Mouse (Mus musculus): ENCODE measurements around the gene Nf1. TPM values are rescaled to one million over a fixed set of nuclear protein-coding genes. Genes with fewer than 3 reads are reported as not detected.

Nf1 gene
- polyA plus RNA-seq, 1 experiment from 2014 or later: 4.9 TPM

GRCm38 (mm10) chr11:79552622-79553021 lies 213.1 kb downstream of the Nf1 start:
- H3K27ac ChIP-seq (ENCODE audit: low read depth, low read length): no peak overlapping the region
- H3K4me2 ChIP-seq: no peak overlapping the region
- DNase-seq (ENCODE audit: low spot score): no peak
- no peak; the same call in 1 of the 2 replicates for ATAC-seq (replicated peaks; ENCODE audit: low FRiP score)
- H3K36me3 ChIP-seq (ENCODE audit: control insufficient read depth, insufficient read depth, low read length): peaks cover 17% of the 10 kb centered on the region
- 20% methylated on average over 1 of the region's 1 CpGs for WGBS
- no peaks in the 10 kb centered on the region for H3K9me3 ChIP-seq (ENCODE audit: control insufficient read depth, low read length)
- H3K4me1 ChIP-seq (replicated peaks; ENCODE audit: control insufficient read depth, insufficient read depth, low read length): no peaks in the 10 kb centered on the region; the same call in 1 of the 2 replicates
- no peaks in the 10 kb centered on the region for H3K27me3 ChIP-seq (replicated peaks; ENCODE audit: control insufficient read depth, insufficient read depth, low read length)
- H3K9ac ChIP-seq (ENCODE audit: low read depth, low read length): no peak overlapping the region
- H3K4me3 ChIP-seq (ENCODE audit: low read depth, low read length): no peak overlapping the region

- H3K4me3 ChIP-seq (ENCODE audit: low read depth, low read length): no peak overlapping the region
- H3K4me2 ChIP-seq: no peak overlapping the region
- no peak overlapping the region for H3K27ac ChIP-seq (ENCODE audit: low read depth, low read length)
- no peaks in the 10 kb centered on the region for H3K27me3 ChIP-seq (replicated peaks; ENCODE audit: control insufficient read depth, insufficient read depth, low read length)
- ATAC-seq (replicated peaks; ENCODE audit: low FRiP score): no peak
- 84% methylated on average over 4 of the region's 4 CpGs for WGBS
- no peak overlapping the region for H3K9ac ChIP-seq (ENCODE audit: low read depth, low read length)
- H3K36me3 ChIP-seq (ENCODE audit: control insufficient read depth, insufficient read depth, low read length): peaks cover 3% of the 10 kb centered on the region
- no peaks in the 10 kb centered on the region for H3K9me3 ChIP-seq (ENCODE audit: control insufficient read depth, low read length)
- no peaks in the 10 kb centered on the region for H3K4me1 ChIP-seq (replicated peaks; ENCODE audit: control insufficient read depth, insufficient read depth, low read length)
- DNase-seq (ENCODE audit: low spot score): no peak
These were observed 221.0 kb downstream of the Nf1 start for GRCm38 (mm10) chr11:79560536-79560935.

- peaks cover 14% of the 10 kb centered on the region for H3K36me3 ChIP-seq (ENCODE audit: control insufficient read depth, insufficient read depth, low read length)
- 92% methylated on average over 7 of the region's 7 CpGs for WGBS
- H3K27ac ChIP-seq (ENCODE audit: low read depth, low read length): no peak overlapping the region
- DNase-seq (ENCODE audit: low spot score) (no peak), ATAC-seq (replicated peaks; ENCODE audit: low FRiP score) (no peak)
- no peak overlapping the region for H3K4me2 ChIP-seq
- no peak overlapping the region for H3K9ac ChIP-seq (ENCODE audit: low read depth, low read length)
- H3K4me1 ChIP-seq (replicated peaks; ENCODE audit: control insufficient read depth, insufficient read depth, low read length): no peaks in the 10 kb centered on the region
- no peaks in the 10 kb centered on the region for H3K27me3 ChIP-seq (replicated peaks; ENCODE audit: control insufficient read depth, insufficient read depth, low read length)
- no peak overlapping the region for H3K4me3 ChIP-seq (ENCODE audit: low read depth, low read length)
- no peaks in the 10 kb centered on the region for H3K9me3 ChIP-seq (ENCODE audit: control insufficient read depth, low read length)
These were observed 224.0 kb downstream of the Nf1 start for GRCm38 (mm10) chr11:79563493-79563892.

- no peaks in the 10 kb centered on the region for H3K4me1 ChIP-seq (replicated peaks; ENCODE audit: control insufficient read depth, insufficient read depth, low read length)
- H3K4me3 ChIP-seq (ENCODE audit: low read depth, low read length): no peak overlapping the region
- no peak for DNase-seq (ENCODE audit: low spot score)
- H3K27me3 ChIP-seq (replicated peaks; ENCODE audit: control insufficient read depth, insufficient read depth, low read length): no peaks in the 10 kb centered on the region
- no peak overlapping the region for H3K4me2 ChIP-seq
- no peak overlapping the region for H3K27ac ChIP-seq (ENCODE audit: low read depth, low read length)
- no peak for ATAC-seq (replicated peaks; ENCODE audit: low FRiP score)
- WGBS: 65% methylated on average over 1 of the region's 1 CpGs
- peaks cover 17% of the 10 kb centered on the region for H3K36me3 ChIP-seq (ENCODE audit: control insufficient read depth, insufficient read depth, low read length)
- H3K9me3 ChIP-seq (ENCODE audit: control insufficient read depth, low read length): no peaks in the 10 kb centered on the region
- no peak overlapping the region for H3K9ac ChIP-seq (ENCODE audit: low read depth, low read length)
These were observed 227.5 kb downstream of the Nf1 start for GRCm38 (mm10) chr11:79566947-79567346.

- 90% methylated on average over 11 of the region's 11 CpGs for WGBS
- no peak for ATAC-seq (replicated peaks; ENCODE audit: low FRiP score)
- H3K27ac ChIP-seq (ENCODE audit: low read depth, low read length): no peak overlapping the region
- no peaks in the 10 kb centered on the region for H3K9me3 ChIP-seq (ENCODE audit: control insufficient read depth, low read length)
- H3K4me2 ChIP-seq: no peak overlapping the region
- no peak for DNase-seq (ENCODE audit: low spot score)
- H3K4me3 ChIP-seq (ENCODE audit: low read depth, low read length): no peak overlapping the region
- H3K36me3 ChIP-seq (ENCODE audit: control insufficient read depth, insufficient read depth, low read length): peaks cover 17% of the 10 kb centered on the region
- H3K9ac ChIP-seq (ENCODE audit: low read depth, low read length): no peak overlapping the region
- no peaks in the 10 kb centered on the region for H3K4me1 ChIP-seq (replicated peaks; ENCODE audit: control insufficient read depth, insufficient read depth, low read length)
- no peaks in the 10 kb centered on the region for H3K27me3 ChIP-seq (replicated peaks; ENCODE audit: control insufficient read depth, insufficient read depth, low read length)
These were observed 228.9 kb downstream of the Nf1 start for GRCm38 (mm10) chr11:79568197-79568911.

GRCm38 (mm10) chr11:79570319-79570718 lies 230.8 kb downstream of the Nf1 start:
- ATAC-seq (replicated peaks; ENCODE audit: low FRiP score): no peak
- Histone ChIP-seq H3K4me1 (replicated peaks; ENCODE audit: control insufficient read depth, insufficient read depth, low read length) (no peaks in the 10 kb centered on the region), H3K27me3 (replicated peaks; ENCODE audit: control insufficient read depth, insufficient read depth, low read length) (no peaks in the 10 kb centered on the region), H3K9ac (ENCODE audit: low read depth, low read length) (no peak overlapping the region), H3K4me3 (ENCODE audit: low read depth, low read length) (no peak overlapping the region), H3K4me2 (no peak overlapping the region), H3K27ac (ENCODE audit: low read depth, low read length) (no peak overlapping the region), H3K9me3 (ENCODE audit: control insufficient read depth, low read length) (no peaks in the 10 kb centered on the region), H3K36me3 (ENCODE audit: control insufficient read depth, insufficient read depth, low read length) (peaks cover 15% of the 10 kb centered on the region)
- 88% methylated on average over 2 of the region's 2 CpGs for WGBS
- DNase-seq (ENCODE audit: low spot score): no peak

GRCm38 (mm10) chr11:79573836-79574235 lies 234.3 kb downstream of the Nf1 start:
- no peak for DNase-seq (ENCODE audit: low spot score)
- Histone ChIP-seq H3K9ac (ENCODE audit: low read depth, low read length) (no peak overlapping the region), H3K36me3 (ENCODE audit: control insufficient read depth, insufficient read depth, low read length) (0 out of 2 replicates have a peak, but pooled peaks cover 3% of the 10 kb centered on the region), H3K4me2 (no peak overlapping the region), H3K9me3 (ENCODE audit: control insufficient read depth, low read length) (no peaks in the 10 kb centered on the region), H3K27ac (ENCODE audit: low read depth, low read length) (no peak overlapping the region), H3K27me3 (replicated peaks; ENCODE audit: control insufficient read depth, insufficient read depth, low read length) (no peaks in the 10 kb centered on the region), H3K4me1 (replicated peaks; ENCODE audit: control insufficient read depth, insufficient read depth, low read length) (no peaks in the 10 kb centered on the region), H3K4me3 (ENCODE audit: low read depth, low read length) (no peak overlapping the region)
- 81% methylated on average over 3 of the region's 3 CpGs for WGBS
- ATAC-seq (replicated peaks; ENCODE audit: low FRiP score): no peak

- Histone ChIP-seq H3K27me3 (replicated peaks; ENCODE audit: control insufficient read depth, insufficient read depth, low read length) (no peaks in the 10 kb centered on the region), H3K27ac (ENCODE audit: low read depth, low read length) (no peak overlapping the region), H3K4me2 (no peak overlapping the region), H3K4me3 (ENCODE audit: low read depth, low read length) (no peak overlapping the region), H3K9me3 (ENCODE audit: control insufficient read depth, low read length) (no peaks in the 10 kb centered on the region), H3K9ac (ENCODE audit: low read depth, low read length) (no peak overlapping the region), H3K36me3 (ENCODE audit: control insufficient read depth, insufficient read depth, low read length) (0 out of 2 replicates have a peak, but pooled peaks cover 2% of the 10 kb centered on the region), H3K4me1 (replicated peaks; ENCODE audit: control insufficient read depth, insufficient read depth, low read length) (no peaks in the 10 kb centered on the region)
- 88% methylated on average over 14 of the region's 14 CpGs for WGBS
- no peak for DNase-seq (ENCODE audit: low spot score)
- no peak for ATAC-seq (replicated peaks; ENCODE audit: low FRiP score)
These were observed 236.0 kb downstream of the Nf1 start for GRCm38 (mm10) chr11:79575383-79576073.

GRCm38 (mm10) chr11:79577741-79578140 lies 238.2 kb downstream of the Nf1 start:
- Histone ChIP-seq H3K4me2 (no peak overlapping the region), H3K4me1 (replicated peaks; ENCODE audit: control insufficient read depth, insufficient read depth, low read length) (no peaks in the 10 kb centered on the region), H3K9ac (ENCODE audit: low read depth, low read length) (no peak overlapping the region), H3K4me3 (ENCODE audit: low read depth, low read length) (no peak overlapping the region), H3K36me3 (ENCODE audit: control insufficient read depth, insufficient read depth, low read length) (no peaks in the 10 kb centered on the region), H3K27ac (ENCODE audit: low read depth, low read length) (no peak overlapping the region), H3K27me3 (replicated peaks; ENCODE audit: control insufficient read depth, insufficient read depth, low read length) (no peaks in the 10 kb centered on the region), H3K9me3 (ENCODE audit: control insufficient read depth, low read length) (no peaks in the 10 kb centered on the region)
- ATAC-seq (replicated peaks; ENCODE audit: low FRiP score) (no peak; the same call in 1 of the 2 replicates), DNase-seq (ENCODE audit: low spot score) (peak; percentile 46)
- 40% methylated on average over 5 of the region's 5 CpGs for WGBS
